Mouse (Mus musculus) MEL (cell line): ENCODE results near the gene Gm11273.
"Not testable (repeated sequence)": the region's sequence is repeated elsewhere in the genome, so short reads cannot be mapped to it uniquely, and the experiment has no call there.

ENCODE experiments used
- CHD2 ChIP-seq: IDR thresholded peaks from 2 replicates; pipeline ENCODE4 v1.6.1; 2011; ENCODE audit warnings: low read length, improper control_type of control experiment
- EP300 ChIP-seq, 2 experiments: IDR thresholded peaks; 2 replicates each; pipeline ENCODE4 v1.6.1; 2011; ENCODE audit warnings: improper control_type of control experiment in 2 of 2, low read length in 2 of 2, low read depth in 1 of 2, mild to moderate bottlenecking in 1 of 2
- GATA1 ChIP-seq: IDR thresholded peaks from 2 replicates; pipeline ENCODE4 v1.6.1; 2011; ENCODE audit warnings: low read depth, low read length, improper control_type of control experiment
- MAFK ChIP-seq: IDR thresholded peaks from 2 replicates; pipeline ENCODE4 v1.6.1; 2011; ENCODE audit warnings: low read depth, mild to moderate bottlenecking, low read length, improper control_type of control experiment, borderline replicate concordance
- MAX ChIP-seq: IDR thresholded peaks from 2 replicates; pipeline ENCODE4 v1.6.1; 2011; ENCODE audit warnings: low read length, improper control_type of control experiment

- TF ChIP-seq GATA1; MAX; EP300 (IDR thresholded peaks at IDR 0.05; ENCODE audit: low read depth in 1 of 2, low read length in 2 of 2); CHD2; MAFK: not testable (repeated sequence)
These were observed 38.7 kb downstream of the Gm11273 start for GRCm38 (mm10) chr13:21462516-21462915.
